Mouse (Mus musculus) lung, adult 2 months (tissue): Measurements from ENCODE around the gene Dctn2.

Experiments used
- CTCF ChIP-seq: fragments of 200-500 bp; IDR thresholded peaks from 2 replicates; pipeline ENCODE4 v1.5.1; 2011; ENCODE audit warnings: mild to moderate bottlenecking, low read length, control low read depth; ENCODE audit not compliant: insufficient read depth
- POLR2A ChIP-seq: fragments of 200-500 bp; IDR thresholded peaks from 2 replicates; pipeline ENCODE4 v1.6.1; 2011; ENCODE audit warnings: low read depth, mild to moderate bottlenecking, control low read depth, low read length, borderline replicate concordance; ENCODE audit errors: extremely low read depth

GRCm38 (mm10) chr10:127261706-127262547 lies 4.2 kb upstream of the Dctn2 start:
- TF ChIP-seq CTCF, result no peak
- no peak for TF ChIP-seq POLR2A
